Mouse (Mus musculus) liver, embryonic 14.5 days (tissue): ENCODE results near the gene B3gnt2.

Source experiments
- CTCF ChIP-seq: IDR thresholded peaks from 2 replicates; pipeline ENCODE4 v1.5.1; 2016; ENCODE audit warnings: antibody characterized with exemption, low read depth, control low read depth
- EP300 ChIP-seq: IDR thresholded peaks from 2 replicates; pipeline ENCODE4 v1.6.1; 2016; ENCODE audit warnings: antibody characterized with exemption, low read depth

- no peak for TF ChIP-seq CTCF
- no peak for TF ChIP-seq EP300
Measured at GRCm38 (mm10) chr11:22852510-22852909, 8.3 kb downstream of the B3gnt2 start.
